Comparison of ENCODE assay signal across 11 mouse cellular contexts in the genomic region with DNA sequence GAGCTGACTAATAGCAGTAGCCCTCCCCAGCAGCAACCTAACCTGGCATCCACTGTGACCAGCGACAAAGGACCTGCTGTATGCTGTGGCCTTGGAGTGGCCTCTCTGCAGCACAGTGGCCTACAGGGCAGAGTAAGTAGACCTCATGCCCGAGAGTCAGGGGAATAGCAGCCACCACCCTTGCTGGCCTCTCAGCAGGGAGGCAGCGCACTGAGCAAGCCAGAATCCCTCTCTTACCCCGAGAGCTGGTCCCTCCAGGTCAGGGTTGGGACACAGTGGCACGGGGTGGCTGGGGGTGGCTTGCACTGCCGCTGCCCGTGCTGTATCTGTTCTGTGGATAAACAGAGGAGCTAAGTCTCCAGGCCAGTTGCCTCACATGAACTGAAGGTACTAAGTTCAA. TPM values are rescaled to one million over a fixed set of nuclear protein-coding genes. Genes with fewer than 3 reads are reported as not detected.
DNase-seq lines count a peak whose midpoint lies in the region; ATAC-seq and TF ChIP-seq lines count a peak whose summit lies in the region.
"Had no signal": no experiment of that assay in that cellular context is flagged by ENCODE, and none has a peak within 500 bp of the region (broad histone marks: within the 10 kb centered on the region; RNA-seq: fewer than 3 reads in every experiment).

No protein-coding gene starts in this region.

- no peak overlapping the region for H3K4me3 ChIP-seq in heart, embryonic 12.5 days
- peak overlapping the region; percentile 89 for H3K4me3 ChIP-seq in G1E (ENCODE audit: low read depth, low read length)
- H3K4me3 ChIP-seq in hindbrain, embryonic 13.5 days, result no peak overlapping the region
- H3K4me3 ChIP-seq in midbrain, embryonic 10.5 days, result no peak overlapping the region

- no peak for TF ChIP-seq CTCF in G1E (IDR thresholded peaks at IDR 0.05; ENCODE audit: low read depth, low read length)

- H3K27ac ChIP-seq in heart, embryonic 12.5 days (ENCODE audit: poor library complexity, severe bottlenecking), result no peak overlapping the region
- no peak overlapping the region; the same call in 1 of the 2 replicates for H3K27ac ChIP-seq in hindbrain, embryonic 13.5 days
- 0 out of 2 replicates have a peak overlapping the region, but pooled peaks have one; percentile 33 for H3K27ac ChIP-seq in midbrain, embryonic 10.5 days (replicated peaks)

- peak overlapping the region; percentile 52; the same call in 1 of the 2 replicates for H3K9ac ChIP-seq in heart, embryonic 12.5 days
- H3K9ac ChIP-seq in hindbrain, embryonic 13.5 days, result peak overlapping the region; percentile 60

- no peak for DNase-seq in heart, postnatal 4 days
- DNase-seq in G1E (ENCODE audit: low spot score), result no peak
- no peak for DNase-seq in midbrain, embryonic 10.5 days (ENCODE audit: low spot score)
- no peak for DNase-seq in urinary bladder, postnatal 4 days (ENCODE audit: low spot score in 2 of 2)
- DNase-seq in spleen, postnatal 10 days (ENCODE audit: low spot score in 2 of 2), result no peak
- no peak for DNase-seq in retina, postnatal 1 day
- DNase-seq: lung, adult 18-20 months; thymus, postnatal 36 days had no signal

- 80% methylated on average over 7 of the region's 7 CpGs for WGBS in heart, embryonic 12.5 days
- 81% methylated on average over 7 of the region's 7 CpGs for WGBS in hindbrain, embryonic 13.5 days
- 81% methylated on average over 7 of the region's 7 CpGs for WGBS in midbrain, embryonic 10.5 days

- H3K4me2 ChIP-seq in heart, embryonic 12.5 days, result 0 out of 2 replicates have a peak overlapping the region, but pooled peaks have one; percentile 24
- H3K4me2 ChIP-seq in hindbrain, embryonic 13.5 days, result peak overlapping the region; percentile 27; the same call in 1 of the 2 replicates

- no peaks in the 10 kb centered on the region for H3K27me3 ChIP-seq in heart, embryonic 12.5 days (replicated peaks)
- H3K27me3 ChIP-seq in G1E (ENCODE audit: insufficient read depth, low read length), result no peaks in the 10 kb centered on the region
- no peaks in the 10 kb centered on the region for H3K27me3 ChIP-seq in hindbrain, embryonic 13.5 days
- H3K27me3 ChIP-seq in midbrain, embryonic 10.5 days (ENCODE audit: low read depth, poor library complexity, severe bottlenecking), result no peaks in the 10 kb centered on the region
- H3K27me3 ChIP-seq: CH12.LX had no signal

- no peak for ATAC-seq in heart, embryonic 12.5 days (ENCODE audit: insufficient number of reproducible peaks, low FRiP score)
- ATAC-seq in G1E (ENCODE audit: extremely low read depth, insufficient number of reproducible peaks, low FRiP score, poor library complexity, severe bottlenecking), result no peak
- ATAC-seq in hindbrain, embryonic 13.5 days (ENCODE audit: low FRiP score), result no peak

- H3K9me3 ChIP-seq in heart, embryonic 12.5 days (replicated peaks), result no peaks in the 10 kb centered on the region
- H3K9me3 ChIP-seq in G1E (replicated peaks), result no peaks in the 10 kb centered on the region
- no peaks in the 10 kb centered on the region for H3K9me3 ChIP-seq in hindbrain, embryonic 13.5 days
- no peaks in the 10 kb centered on the region for H3K9me3 ChIP-seq in midbrain, embryonic 10.5 days (replicated peaks)

- peaks cover 67% of the 10 kb centered on the region for H3K36me3 ChIP-seq in heart, embryonic 12.5 days
- H3K36me3 ChIP-seq in G1E (replicated peaks), result peaks cover 76% of the 10 kb centered on the region
- peaks cover 66% of the 10 kb centered on the region for H3K36me3 ChIP-seq in hindbrain, embryonic 13.5 days
- H3K36me3 ChIP-seq in midbrain, embryonic 10.5 days, result peaks cover 72% of the 10 kb centered on the region

- peaks cover 35% of the 10 kb centered on the region for H3K4me1 ChIP-seq in heart, embryonic 12.5 days (replicated peaks)
- H3K4me1 ChIP-seq in G1E (ENCODE audit: insufficient read depth, low read depth, low read length), result peaks cover 62% of the 10 kb centered on the region
- peaks cover 47% of the 10 kb centered on the region for H3K4me1 ChIP-seq in hindbrain, embryonic 13.5 days (replicated peaks)
- H3K4me1 ChIP-seq in midbrain, embryonic 10.5 days, result peaks cover 52% of the 10 kb centered on the region

RNA-seq across cellular contexts. Expression of gene Mettl23, which starts 3.5 kb away (rescaled TPM):
- polyA plus RNA-seq in heart, embryonic 12.5 days (2016; fragmentation: Nextera tagmentation; extraction: Ambion mirVana), result 55.5 and 57.4 TPM in 2 replicates
- 10 to 100 TPM; 31.0 to 32.2 TPM for total RNA-seq in heart, postnatal 4 days (2021)
- total RNA-seq in G1E (2014; fragmentation: Nextera tagmentation) (40.3 and 45.4 TPM in 2 replicates), G1E (2017) (35.8 and 43.1 TPM in 2 replicates)
- polyA plus RNA-seq in G1E (2012), result 49.1 and 60.6 TPM in 2 replicates
- polyA plus RNA-seq in hindbrain, embryonic 13.5 days (2015; fragmentation: Nextera tagmentation; extraction: Ambion mirVana), result 79.3 and 83.2 TPM in 2 replicates
- 68.5 and 70.3 TPM in 2 replicates for polyA plus RNA-seq in midbrain, embryonic 10.5 days (2016; fragmentation: Nextera tagmentation; extraction: Ambion mirVana)

RNA-seq across cellular contexts. Expression of gene Jmjd6, which starts 3.6 kb away (rescaled TPM):
- 76.9 and 77.8 TPM in 2 replicates for polyA plus RNA-seq in heart, embryonic 12.5 days (2016; fragmentation: Nextera tagmentation; extraction: Ambion mirVana)
- total RNA-seq in heart, postnatal 4 days (2021), result 10 to 100 TPM; 41.2 to 43.3 TPM
- total RNA-seq in G1E (2014; fragmentation: Nextera tagmentation) (82.7 and 85.3 TPM in 2 replicates), G1E (2017) (126 and 148 TPM in 2 replicates)
- polyA plus RNA-seq in G1E (2012), result 39.1 and 48.4 TPM in 2 replicates
- polyA plus RNA-seq in hindbrain, embryonic 13.5 days (2015; fragmentation: Nextera tagmentation; extraction: Ambion mirVana), result 70.4 and 74.7 TPM in 2 replicates
- 92.5 and 102 TPM in 2 replicates for polyA plus RNA-seq in midbrain, embryonic 10.5 days (2016; fragmentation: Nextera tagmentation; extraction: Ambion mirVana)

RNA-seq across cellular contexts. Expression of gene Mxra7, which starts 11.8 kb away (rescaled TPM):
- 24.7 and 27.0 TPM in 2 replicates for polyA plus RNA-seq in heart, embryonic 12.5 days (2016; fragmentation: Nextera tagmentation; extraction: Ambion mirVana)
- total RNA-seq in heart, postnatal 4 days (2021), result 10 to 100 TPM; 40.9 to 42.9 TPM
- total RNA-seq in G1E (2014; fragmentation: Nextera tagmentation) (not detected in 2 replicates), G1E (2017) (0.06 TPM in 1 of 2 replicates, not detected in the other)
- polyA plus RNA-seq in G1E (2012), result not detected in 2 replicates
- polyA plus RNA-seq in hindbrain, embryonic 13.5 days (2015; fragmentation: Nextera tagmentation; extraction: Ambion mirVana), result 62.6 and 67.2 TPM in 2 replicates
- polyA plus RNA-seq in midbrain, embryonic 10.5 days (2016; fragmentation: Nextera tagmentation; extraction: Ambion mirVana), result 28.1 and 29.1 TPM in 2 replicates
- total RNA-seq: CH12.LX had no signal

RNA-seq across cellular contexts. Expression of gene Mfsd11, which starts 12.6 kb away (rescaled TPM):
- polyA plus RNA-seq in heart, embryonic 12.5 days (2016; fragmentation: Nextera tagmentation; extraction: Ambion mirVana), result 37.6 and 39.9 TPM in 2 replicates
- total RNA-seq in heart, postnatal 4 days (2021), result 10 to 100 TPM; 26.9 to 35.6 TPM
- total RNA-seq in G1E (2014; fragmentation: Nextera tagmentation), result 15.1 and 22.0 TPM in 2 replicates
- 45.9 and 55.1 TPM in 2 replicates for total RNA-seq in G1E (2017)
- 3.8 and 6.6 TPM in 2 replicates for polyA plus RNA-seq in G1E (2012)
- 48.0 and 53.9 TPM in 2 replicates for polyA plus RNA-seq in hindbrain, embryonic 13.5 days (2015; fragmentation: Nextera tagmentation; extraction: Ambion mirVana)
- polyA plus RNA-seq in midbrain, embryonic 10.5 days (2016; fragmentation: Nextera tagmentation; extraction: Ambion mirVana), result 27.9 and 31.7 TPM in 2 replicates

RNA-seq across cellular contexts. Expression of gene Srsf2, which starts 13.3 kb away (rescaled TPM):
- polyA plus RNA-seq in heart, embryonic 12.5 days (2016; fragmentation: Nextera tagmentation; extraction: Ambion mirVana), result 605 and 640 TPM in 2 replicates
- total RNA-seq in heart, postnatal 4 days (2021), result 100 to 1,000 TPM; 269 to 299 TPM
- total RNA-seq in G1E (2014; fragmentation: Nextera tagmentation) (786 and 910 TPM in 2 replicates), G1E (2017) (484 and 801 TPM in 2 replicates)
- polyA plus RNA-seq in G1E (2012), result 1,600 and 2,011 TPM in 2 replicates
- polyA plus RNA-seq in hindbrain, embryonic 13.5 days (2015; fragmentation: Nextera tagmentation; extraction: Ambion mirVana), result 588 and 607 TPM in 2 replicates
- polyA plus RNA-seq in midbrain, embryonic 10.5 days (2016; fragmentation: Nextera tagmentation; extraction: Ambion mirVana), result 852 and 895 TPM in 2 replicates

Comparison
In these comparisons a context has a peak if more than half of its experiments do, and no peak if none do; other contexts are left out.
1. RNA of gene Mxra7, which starts 11.8 kb away (polyA plus RNA-seq): 62.6 to 67.2 TPM in hindbrain, embryonic 13.5 days, 28.1 to 29.1 TPM in midbrain, embryonic 10.5 days and 24.7 to 27.0 TPM in heart, embryonic 12.5 days; not detected in G1E; every median in the first group is over 10 times any median in the second.